Mouse (Mus musculus) heart, postnatal 0 days (tissue): ENCODE measurements at regions not wholly inside any gene's neighbourhood (a gene's known extent, or its start where the extent isn't known, plus 50 kb on each side); places are given as distances from the start of the nearest gene placed in this dataset.

Experiments
- CTCF ChIP-seq: IDR thresholded peaks from 2 replicates; pipeline ENCODE4 v1.5.1; 2016; ENCODE audit warnings: antibody characterized with exemption, control low read depth, low read depth
- EP300 ChIP-seq: IDR thresholded peaks from 2 replicates; pipeline ENCODE4 v1.6.1; 2016; ENCODE audit warnings: antibody characterized with exemption, low read depth

DNA sequence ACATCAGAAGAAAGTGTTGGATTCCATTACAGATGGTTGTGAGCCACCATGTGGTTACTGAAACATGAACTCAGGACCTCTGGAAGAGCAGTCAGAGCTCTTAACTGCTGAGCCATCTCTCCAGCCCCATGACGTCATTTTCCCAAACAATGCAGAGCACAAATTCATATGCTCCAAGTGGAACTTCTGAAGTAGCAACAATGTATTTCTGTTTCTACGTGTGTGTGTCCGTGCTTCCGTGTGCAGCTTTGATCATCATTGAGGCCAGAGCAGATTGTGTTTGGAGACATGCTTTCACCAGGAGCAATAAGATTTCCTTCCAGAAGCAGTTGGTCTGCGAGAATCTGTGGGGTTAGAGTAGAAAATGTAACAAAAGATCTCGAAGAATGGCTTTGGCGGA, 353.6 kb downstream of the Slc16a7 start:
- TF ChIP-seq EP300 (no peak), CTCF (no peak)
